Mouse (Mus musculus) G1E (cell line): ENCODE data around the gene Spns2.

ENCODE experiments used
- CTCF ChIP-seq: IDR thresholded peaks from 2 replicates; pipeline ENCODE4 v1.5.1; 2012; ENCODE audit warnings: low read depth, low read length, inconsistent platforms, mixed read lengths
- GATA1 ChIP-seq: IDR thresholded peaks from 2 replicates; pipeline ENCODE4 v1.6.1; 2012; ENCODE audit warnings: borderline replicate concordance, low read length, inconsistent platforms, mixed read lengths
- GATA2 ChIP-seq: IDR thresholded peaks from 2 replicates; pipeline ENCODE4 v1.6.1; 2012; ENCODE audit warnings: low read depth, low read length, inconsistent platforms, borderline replicate concordance
- POLR2AphosphoS5 ChIP-seq: IDR thresholded peaks from 2 replicates; pipeline ENCODE4 v1.6.1; 2012; ENCODE audit warnings: low read depth, low read length, inconsistent platforms; ENCODE audit not compliant: insufficient replicate concordance

DNA sequence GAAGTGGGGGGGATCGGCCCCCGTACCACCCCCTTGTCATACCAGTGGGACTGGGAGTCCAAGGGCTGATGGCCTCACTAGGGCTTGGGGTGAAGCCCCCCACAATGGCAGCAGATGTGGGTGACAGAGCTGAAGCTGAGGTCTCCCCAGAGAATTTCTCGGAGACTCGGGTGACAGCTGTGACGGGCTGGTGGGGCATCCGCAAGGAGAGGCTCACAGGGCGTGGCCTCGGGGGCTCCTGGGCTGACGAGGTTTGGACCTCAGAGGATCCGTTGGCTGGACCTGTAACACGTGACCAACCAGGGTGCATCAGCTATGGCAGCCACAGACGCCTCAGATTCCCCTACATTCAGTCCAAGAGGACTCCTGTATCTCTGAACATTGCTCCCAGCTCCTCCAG lies 86.7 kb downstream of the Spns2 start:
- TF ChIP-seq CTCF = no peak
- no peak for TF ChIP-seq GATA2
- no peak for TF ChIP-seq GATA1
- TF ChIP-seq POLR2AphosphoS5 = no peak
